Mouse (Mus musculus) CD8-positive naive resting alpha-beta T cell, adult 2 months (primary cell): ENCODE results near the gene Trpm5.

Source experiments
- DNase-seq, 2 experiments: peaks; one replicate each; pipeline ENCODE4 v3.0.0; 2022; ENCODE audit warnings: low read depth in 2 of 2, low spot score in 2 of 2

The Trpm5 gene

DNA sequence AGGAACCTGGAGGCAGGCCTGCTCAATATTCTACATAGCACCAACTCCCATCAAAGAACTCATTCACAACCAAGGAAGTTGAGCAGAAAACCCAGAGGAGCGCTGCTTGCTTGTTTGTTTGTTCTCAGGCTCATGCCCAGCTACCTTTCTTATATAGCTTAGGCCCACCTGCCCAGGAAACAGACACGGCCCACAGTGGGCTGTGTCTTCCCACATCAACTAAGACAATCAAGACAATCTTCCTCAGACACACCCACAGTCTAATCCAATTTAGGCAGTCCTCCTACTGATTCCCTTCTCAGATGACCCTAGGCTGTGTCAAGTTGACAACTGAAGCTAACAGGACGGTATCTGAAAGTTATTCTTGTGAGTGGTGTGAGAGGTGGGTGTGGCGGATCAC, 11.6 kb upstream of the Trpm5 start, which contains the start of gene Kcnq1:
Gene Kcnq1 (plus strand): TSS at position 301 of the 400 bp plus-strand sequence.
- DNase-seq = no peak

DNA sequence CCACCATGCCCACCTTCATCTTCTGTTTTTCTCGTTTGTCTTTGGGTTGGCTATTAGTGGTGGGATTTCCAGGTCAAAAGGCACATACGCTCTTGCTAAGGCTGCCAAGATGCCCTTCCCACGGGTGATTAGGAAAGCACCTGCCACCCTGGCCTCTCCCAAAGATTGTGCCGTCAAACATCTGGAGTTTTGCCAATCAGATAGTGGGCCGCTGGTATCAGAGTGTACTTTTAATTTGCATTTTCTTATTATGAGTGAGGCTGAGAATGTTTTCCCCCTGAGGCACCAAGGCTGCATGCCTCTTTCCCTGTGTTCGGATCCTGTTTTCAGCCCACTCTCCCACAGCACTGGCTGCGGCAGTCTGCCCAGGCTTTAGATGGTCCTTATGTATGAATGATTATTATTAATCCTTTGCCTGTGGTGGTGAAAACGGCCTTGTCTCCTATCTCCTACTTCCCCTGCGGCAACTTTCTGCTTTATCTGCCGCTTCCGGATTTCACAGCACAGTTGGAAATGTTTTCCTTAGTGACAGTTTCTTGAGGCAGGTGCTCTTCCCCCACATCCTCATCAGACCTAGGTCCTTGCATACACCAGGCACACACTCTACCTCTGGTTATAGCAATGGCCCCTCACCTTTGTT, 10.9 kb upstream of the Trpm5 start:
- DNase-seq = no peak

DNA sequence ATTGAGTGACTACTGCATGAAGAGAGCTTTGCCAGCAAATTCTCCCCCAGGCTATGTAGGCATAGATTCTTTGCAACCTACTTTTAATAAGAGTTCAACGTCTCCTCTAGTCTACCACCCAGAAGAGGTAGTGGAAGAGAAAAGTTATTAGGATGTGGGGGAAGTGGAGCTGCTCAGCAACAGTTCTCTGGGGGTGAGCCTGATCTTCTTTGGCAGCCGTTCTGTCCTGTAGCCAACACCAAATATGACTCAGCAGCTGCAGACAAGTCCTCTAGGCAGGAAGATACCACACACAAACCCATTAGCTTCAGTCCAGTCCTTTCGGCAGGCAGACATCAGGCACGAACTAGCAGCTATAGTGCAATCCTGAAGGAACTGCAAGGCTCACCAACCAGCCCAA, 6.3 kb upstream of the Trpm5 start:
- no peak for DNase-seq

DNA sequence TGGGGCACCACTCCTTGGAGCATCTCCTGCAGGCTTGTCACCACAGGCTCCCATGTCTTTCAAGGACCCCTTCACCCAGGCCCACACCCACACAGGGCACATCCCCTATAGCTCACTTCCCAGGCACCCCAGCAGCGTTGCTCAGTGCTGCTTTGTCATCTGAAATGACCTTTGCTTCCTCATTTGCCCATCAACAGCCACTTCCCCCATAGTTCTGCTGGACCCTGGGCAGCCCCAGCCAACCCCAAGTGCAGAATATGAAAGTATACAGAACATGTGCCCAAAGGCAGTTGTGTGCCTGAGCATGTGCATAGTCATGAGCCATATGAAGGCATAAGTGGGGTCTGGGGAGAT, 1.1 kb upstream of the Trpm5 start:
- no peak for DNase-seq

DNA sequence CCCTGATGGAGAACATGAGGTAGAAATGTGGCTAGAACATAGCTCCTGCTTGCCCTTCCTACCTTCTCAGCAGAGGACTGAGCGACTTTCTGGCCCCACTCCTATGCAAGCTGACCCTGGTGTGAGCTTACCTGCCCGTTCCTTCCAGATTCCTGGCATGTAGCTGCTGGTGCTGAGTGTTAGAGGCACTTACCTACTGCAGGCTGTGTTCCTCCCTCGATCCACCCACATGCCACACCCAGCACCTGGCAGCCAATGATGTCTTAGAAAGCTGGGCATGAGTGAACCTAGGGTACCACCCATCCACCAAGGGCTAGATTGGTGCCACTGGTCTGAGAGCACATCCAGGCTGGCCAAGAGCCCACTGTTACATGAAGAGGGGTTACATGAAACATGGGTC, 595 bp downstream of the Trpm5 start:
- no peak for DNase-seq

DNA sequence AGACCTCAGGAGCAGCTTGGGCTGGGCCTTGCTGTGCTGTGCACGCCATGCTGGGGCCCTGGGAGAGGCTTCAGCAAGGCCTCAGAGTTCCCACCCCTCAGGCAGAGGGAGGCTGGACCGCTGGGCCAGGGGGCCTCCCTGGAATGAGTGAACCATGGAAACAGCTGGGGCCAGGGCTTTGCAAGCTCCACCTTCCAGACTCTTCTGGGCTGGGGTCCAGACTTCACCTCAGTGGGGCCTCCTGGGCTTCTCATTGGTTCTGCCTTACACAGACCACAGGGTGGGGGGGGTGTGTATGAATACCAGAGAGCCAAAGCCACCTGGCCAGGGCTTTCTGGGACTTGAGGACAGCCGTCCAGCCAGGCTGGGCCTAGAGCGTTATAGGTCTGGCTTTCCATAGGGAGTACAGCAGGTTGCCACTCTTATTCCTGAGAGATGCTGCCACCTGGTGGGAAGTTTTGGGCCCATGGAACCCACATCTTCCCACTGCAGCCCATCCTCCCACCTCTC, 7.3 kb downstream of the Trpm5 start:
- no peak for DNase-seq

DNA sequence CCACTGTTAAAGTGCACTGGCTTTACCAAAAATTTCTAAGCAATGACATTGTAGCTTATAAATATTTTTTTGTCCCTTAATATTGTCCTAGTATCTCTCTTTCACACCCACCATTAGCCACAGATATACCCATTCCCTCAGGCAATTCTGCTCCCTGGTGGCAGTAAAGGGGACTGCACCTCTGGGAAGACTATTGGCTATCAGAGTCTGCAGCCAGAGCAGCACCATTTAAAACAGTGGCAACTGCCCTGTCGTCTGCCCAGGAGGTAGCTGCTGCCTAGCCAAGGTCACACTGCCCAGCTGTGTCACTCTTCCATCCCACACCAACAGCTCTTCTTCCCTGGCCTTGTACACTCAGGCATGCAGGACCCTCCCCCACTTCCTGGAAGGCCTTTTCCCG, 8.1 kb downstream of the Trpm5 start:
- peak; percentile 51 to 63 for DNase-seq

DNA sequence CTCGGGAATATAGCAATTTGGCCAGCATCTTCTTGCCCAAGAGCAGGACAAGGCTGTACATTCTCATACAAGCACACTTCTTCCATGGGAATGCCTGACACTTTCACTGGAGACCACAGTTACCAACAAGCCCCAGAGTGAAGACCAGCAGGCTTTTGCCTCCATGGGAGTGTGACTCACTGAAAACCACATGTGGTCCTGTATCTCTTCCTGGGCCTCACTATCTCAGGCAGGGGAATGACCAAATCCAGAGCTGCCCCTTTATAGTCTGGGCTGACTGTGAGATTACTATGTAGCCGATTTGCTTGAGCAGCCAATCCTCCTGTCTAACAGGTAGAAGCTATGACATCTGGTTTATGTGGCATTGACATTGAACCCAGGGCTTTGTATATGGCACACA, 10.7 kb downstream of the Trpm5 start:
- no peak for DNase-seq

DNA sequence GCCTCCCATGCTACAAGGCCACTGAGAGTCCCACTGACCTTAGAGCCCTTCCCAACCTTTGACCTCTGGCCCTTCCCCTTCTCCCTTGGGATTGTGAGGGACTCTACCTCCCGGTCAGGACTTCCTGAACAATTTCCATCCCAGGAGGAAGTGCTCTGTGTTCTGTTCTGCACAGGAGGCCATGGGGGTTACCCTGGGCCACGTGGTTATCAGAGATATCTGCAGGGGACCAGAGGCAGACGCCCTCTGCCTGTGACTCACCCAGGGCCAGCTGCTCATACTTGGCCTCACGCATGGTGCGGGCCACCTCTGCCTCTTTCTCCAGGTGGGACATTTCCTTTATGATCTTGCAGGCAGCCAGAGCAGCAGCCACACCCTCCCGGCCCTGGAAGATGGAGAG, 12.4 kb downstream of the Trpm5 start:
- DNase-seq = no peak

DNA sequence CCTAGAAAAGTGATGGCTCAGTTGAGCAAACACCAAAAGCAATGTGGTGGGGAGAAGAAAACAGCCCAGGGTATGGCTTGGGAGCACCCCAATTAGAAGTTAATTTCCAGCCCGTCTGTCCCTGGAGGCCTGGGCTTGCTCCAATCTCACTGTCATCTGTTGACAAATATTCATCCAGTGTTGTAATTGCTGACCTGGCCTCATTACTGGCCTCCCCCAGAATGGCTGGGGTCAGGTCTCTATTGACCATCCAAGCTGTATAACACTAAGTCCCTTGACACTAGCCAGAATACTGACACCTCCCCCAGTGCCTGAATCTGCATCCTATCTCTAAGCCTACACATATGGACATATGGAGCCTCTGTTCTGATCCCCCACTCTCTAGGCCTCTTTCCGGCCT, 17.1 kb downstream of the Trpm5 start:
- DNase-seq = no peak

DNA sequence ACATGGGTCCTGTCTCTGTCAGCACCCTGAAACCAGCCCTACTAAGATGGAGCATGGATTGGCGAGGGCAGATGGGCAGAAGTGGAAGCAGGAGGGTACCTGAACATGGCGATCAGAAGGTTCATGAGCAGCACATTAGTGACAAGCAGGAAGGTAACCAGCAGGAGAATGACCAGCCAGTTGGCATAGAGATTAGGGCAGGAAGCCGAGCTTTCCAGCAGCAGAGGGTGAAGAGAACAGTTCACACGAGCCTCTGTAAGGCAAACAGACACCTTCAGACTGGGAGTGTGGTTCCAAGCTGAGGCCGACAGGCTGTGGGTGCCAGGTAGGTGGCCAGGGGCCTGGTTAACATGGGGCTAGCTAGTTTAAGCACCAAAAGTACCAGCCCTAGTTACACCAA, 19.0 kb downstream of the Trpm5 start:
- no peak for DNase-seq

DNA sequence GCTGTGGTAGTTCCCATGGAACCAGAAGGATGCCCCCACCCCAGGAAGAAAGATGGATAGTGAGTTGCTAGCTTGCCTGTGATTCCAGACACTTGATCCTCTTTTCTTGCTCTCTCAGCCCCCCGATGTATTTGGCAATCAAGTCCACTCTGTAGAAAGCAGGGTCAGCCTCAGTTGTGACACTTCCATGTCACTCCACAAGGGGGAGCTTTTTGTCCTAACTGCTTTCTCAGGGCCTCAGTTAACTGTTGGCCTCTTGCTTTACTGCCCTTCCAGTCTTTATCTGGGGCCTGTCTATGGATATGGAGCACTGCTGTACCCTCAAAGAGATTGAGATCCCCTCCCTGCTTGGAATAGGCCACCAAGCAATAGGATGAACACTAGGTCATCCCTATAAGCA, 21.4 kb downstream of the Trpm5 start:
- peak; percentile 26 to 48 for DNase-seq

DNA sequence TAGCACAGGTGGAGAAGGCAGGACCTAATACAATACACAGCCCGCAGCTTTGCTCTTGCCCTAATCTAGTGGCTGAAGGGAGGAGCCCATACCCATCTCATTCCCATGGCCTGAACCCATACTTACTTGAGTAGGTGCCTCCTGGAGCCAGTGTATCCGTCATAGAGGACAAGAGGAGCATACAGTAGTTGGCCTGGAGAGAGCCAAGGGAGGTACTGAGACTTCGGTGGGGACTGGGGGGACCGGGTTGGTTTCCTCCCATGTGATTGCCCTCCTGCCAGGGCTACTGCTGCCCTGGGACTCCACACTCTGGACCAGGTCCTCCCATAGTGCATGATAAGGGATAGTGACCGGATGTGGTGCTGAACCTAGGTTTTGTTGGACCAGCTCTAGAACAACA, 21.8 kb downstream of the Trpm5 start:
- DNase-seq = no peak

DNA sequence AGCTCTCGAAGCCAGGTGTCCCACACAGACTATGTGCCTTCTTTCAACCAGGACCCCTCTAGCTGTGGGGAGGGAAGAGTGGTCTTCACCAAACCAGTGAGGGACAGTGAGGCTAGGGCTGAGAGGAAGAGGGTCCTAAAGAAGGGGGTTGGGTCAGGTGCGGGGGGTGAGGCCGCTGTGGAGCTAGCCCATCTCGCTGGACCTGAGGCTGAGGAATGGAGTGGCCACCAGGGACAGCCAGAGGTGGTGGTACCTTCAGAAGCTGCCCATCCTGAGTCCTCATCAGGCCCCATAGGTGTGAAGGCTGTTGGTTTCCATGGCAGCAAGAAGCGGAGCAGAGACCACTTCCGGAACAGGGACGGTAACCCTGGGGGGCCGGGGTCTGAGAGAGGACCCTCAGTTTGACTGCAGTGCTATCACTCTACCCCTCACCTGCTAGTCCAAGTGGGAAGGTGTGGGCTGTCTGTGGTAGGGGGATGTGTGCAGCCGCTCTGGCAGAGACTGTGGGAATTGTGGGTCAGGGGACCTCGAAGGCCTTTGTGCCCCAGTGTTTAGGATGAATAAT, 23.9 kb downstream of the Trpm5 start:
- no peak for DNase-seq

DNA sequence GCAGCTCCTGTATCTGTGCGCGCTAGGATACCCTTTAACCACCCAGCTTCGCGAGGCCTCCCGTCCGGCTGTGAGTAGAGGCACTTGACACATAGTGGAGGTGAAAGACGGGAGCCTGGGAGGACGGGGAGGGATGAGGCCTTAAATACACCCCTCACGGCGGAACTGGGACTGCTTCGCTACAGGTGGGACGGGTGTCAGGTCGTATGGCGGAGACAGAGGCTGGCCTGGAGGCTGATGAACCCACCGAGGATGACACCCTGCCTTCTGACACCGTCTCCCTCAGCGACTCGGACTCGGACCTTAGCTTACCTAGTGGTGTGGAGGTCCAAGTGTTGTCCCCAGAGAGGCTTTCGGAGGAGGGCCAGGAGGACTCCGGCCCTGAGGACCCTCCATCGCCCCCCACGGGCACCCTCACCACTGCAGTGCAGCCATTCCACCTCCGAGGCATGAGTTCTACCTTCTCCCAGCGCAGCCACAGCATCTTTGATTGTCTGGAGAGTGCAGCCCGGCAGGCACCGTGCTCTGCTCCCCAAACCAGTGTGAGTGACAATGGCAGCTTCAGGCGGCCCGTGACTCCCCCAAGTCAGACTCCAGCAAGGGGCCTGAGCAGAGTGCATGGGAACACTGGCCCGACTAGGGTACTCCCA, 24.6 kb downstream of the Trpm5 start:
- no peak for DNase-seq

DNA sequence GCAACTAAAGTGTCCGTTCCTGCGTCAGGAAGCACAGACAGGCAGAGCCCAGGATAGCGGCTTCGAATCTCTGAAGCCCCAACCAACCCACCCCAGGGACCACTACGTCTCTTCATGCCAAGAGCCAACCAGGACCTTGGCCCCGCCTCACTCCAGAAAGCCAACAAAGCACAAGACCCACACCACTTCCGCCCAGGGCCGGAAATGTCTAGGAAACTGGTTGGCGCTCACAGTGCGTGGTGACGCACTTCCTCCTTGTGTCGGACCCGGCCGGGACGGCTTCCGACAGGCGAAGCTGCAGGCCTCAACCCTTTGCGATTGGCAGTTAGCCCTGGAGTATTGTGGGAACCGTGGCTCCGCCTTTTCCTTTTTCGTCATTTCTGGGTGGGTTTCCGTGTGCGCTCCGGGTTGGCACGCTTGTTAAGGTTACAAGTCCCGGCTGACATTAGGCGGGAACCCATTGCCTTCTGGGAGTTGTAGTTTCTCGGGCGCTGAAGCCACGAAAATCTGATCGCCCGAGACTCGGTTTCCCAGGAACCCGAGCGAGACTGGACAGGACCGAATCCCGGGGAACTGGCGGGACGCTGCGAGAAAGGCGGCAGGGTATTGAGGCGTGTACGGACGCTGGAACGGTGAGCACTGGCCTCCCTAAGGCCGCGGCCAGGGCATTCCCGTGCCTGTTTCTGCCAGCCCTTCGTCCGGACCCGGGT, 25.4 kb downstream of the Trpm5 start, which contains the start of gene Tssc4:
Gene Tssc4 (plus strand): TSS at position 368 of the 710 bp plus-strand sequence.
- DNase-seq = peak; percentile 92 to 93

DNA sequence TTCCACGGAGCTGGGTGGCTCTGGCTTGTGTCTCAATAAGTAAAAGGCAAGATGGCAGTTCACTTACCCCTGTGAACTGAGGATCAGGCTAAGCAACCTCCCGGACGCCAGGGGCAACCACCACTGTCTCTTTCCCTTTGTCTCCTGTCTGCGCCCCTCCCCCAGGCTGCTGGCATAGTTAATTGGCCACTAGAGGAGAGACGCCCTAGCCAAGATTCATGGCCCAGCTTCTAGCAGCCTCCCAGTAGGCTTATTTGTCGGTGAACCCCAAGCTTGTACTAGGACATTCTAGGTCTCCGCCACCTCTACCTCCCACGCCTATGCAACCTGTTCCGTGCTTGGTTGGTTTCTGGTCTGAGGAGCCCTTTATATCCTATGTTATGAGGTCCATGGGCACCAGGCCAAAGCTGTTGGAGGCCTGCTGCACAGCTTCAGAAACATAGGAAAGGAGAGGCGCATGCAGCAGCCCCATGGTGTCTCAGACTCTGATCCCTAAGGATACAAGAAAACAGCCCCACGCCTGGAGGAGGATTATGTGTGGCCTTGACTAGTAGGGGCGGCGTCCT, 26.0 kb downstream of the Trpm5 start:
- DNase-seq = peak in 1 of 2 experiments; percentile 8

DNA sequence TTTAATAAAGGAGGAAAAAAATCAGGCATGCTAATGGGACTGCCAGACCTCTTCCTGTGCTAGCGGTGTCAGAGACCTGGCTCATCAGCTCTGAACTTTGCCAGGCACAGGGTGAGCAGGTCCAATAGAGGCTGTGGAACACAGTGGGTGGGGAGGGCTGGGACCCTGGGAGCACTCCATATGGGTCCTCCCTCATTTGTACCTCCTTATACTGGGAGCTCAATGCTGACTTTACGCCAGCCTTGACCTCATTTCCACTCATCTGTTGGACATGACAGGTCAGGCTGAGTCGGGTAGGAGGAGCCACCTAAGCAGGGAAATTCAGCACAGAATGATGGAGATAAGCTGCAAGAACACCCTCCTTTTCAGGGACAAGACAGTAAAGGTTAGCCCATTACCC, 26.5 kb downstream of the Trpm5 start:
- DNase-seq = no peak

DNA sequence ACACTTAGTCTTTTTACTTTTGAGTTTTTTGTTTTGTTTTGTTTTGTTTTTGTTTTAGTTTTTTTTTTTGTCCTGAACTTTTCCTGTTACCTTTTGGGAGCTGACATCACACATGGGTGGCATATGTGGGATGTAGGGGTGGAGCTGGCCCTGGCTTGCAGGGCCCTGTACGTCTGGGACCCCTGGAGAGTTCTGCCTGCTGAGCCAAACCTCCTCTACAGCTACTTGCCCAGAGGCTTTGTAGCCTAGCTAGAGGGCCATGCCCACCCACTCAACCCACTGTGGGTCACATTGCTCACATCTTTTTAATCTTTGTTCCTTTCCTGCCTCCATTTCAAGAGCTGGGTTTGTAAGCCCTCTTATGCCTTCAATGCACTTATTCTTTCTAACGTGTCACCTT, 27.0 kb downstream of the Trpm5 start:
- DNase-seq = no peak

DNA sequence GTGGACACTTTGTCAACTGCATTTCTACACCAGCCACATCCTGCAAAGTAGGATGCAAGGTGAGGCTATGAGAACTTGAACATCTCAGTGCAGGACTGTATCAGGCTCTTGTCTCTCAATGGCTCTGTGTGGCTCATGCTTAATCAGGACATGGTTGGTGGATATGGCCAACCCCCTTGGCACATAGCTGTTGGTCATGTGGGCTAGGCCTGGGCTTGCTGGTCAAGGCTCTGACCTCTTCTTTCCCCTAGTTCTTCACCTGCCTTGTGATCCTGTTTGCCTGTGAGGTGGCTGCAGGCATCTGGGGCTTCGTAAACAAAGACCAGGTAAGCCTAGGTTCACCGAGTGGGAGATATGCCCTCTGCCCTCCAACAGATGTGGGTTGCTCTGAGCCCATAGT, 28.8 kb downstream of the Trpm5 start:
- DNase-seq = no peak

DNA sequence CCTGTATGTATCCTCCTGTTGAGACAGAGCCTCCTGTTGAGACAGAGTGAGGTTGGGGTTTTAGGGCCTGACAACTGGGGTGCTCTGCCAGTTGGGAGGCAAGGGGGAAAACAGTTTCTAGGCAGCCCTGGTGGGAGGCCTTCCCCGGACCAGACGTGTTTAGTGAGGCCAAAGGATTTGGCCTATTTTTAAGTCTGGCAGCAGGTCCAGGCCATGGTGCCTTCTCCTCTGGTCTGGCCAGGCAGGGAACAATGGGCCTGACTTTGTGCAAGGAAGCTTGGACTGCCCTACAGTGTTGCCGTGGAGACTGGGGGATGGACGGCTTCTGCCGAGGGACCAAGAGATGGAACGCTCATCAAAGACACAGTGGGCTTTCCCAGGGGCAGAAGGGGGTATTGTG, 30.2 kb downstream of the Trpm5 start:
- DNase-seq = no peak

DNA sequence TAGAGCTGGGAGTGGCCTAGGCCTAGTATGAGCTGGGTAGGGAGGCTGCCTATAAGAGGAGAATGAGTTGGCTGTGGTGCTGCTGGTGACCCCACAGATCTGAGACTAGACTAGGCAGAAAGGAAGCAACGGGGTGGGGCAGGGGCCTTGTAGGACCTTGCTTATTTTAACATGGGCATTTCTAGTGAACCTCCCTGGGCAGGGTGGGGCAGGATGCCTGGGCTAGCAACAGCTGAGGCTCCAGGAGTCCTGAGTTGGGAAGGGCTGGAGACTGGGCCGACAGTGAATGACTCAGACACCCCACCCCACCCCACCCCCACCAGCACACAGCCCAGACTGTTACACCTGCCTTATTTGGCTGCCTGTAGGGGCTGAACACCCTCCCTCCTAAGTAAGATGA, 31.7 kb downstream of the Trpm5 start:
- no peak for DNase-seq
